Mouse (Mus musculus) neural tube, embryonic 14.5 days (tissue): ENCODE measurements at regions not wholly inside any gene's neighbourhood (a gene's known extent, or its start where the extent isn't known, plus 50 kb on each side); places are given as distances from the start of the nearest gene placed in this dataset.
"Not testable (repeated sequence)": the region's sequence is repeated elsewhere in the genome, so short reads cannot be mapped to it uniquely, and the experiment has no call there.

Experiments
- ATAC-seq: fragments of 200-750 bp; cut with Nextera tagmentation; 2 replicates; pipeline ENCODE4 v1.8.0; 2017; ENCODE audit warnings: low read depth, mild to moderate bottlenecking, moderate TSS enrichment, moderate library complexity
- H3K27ac ChIP-seq: fragments of 300-500 bp; sonication (generic); 2 replicates; pipeline ENCODE4 v1.5.1; 2014; ENCODE audit warnings: low read depth, mild to moderate bottlenecking, control low read depth, low read length, moderate library complexity, mixed read lengths
- H3K27me3 ChIP-seq: fragments of 300-500 bp; sonication (generic); 2 replicates; pipeline ENCODE4 v1.6.1; 2014; ENCODE audit warnings: low read length; ENCODE audit not compliant: control insufficient read depth, insufficient read depth
- H3K36me3 ChIP-seq: fragments of 300-500 bp; sonication (generic); 2 replicates; pipeline ENCODE4 v1.6.1; 2014; ENCODE audit warnings: low read length, mixed read lengths; ENCODE audit not compliant: control insufficient read depth, insufficient read depth
- H3K4me1 ChIP-seq: fragments of 300-500 bp; sonication (generic); 2 replicates; pipeline ENCODE4 v1.6.1; 2014; ENCODE audit warnings: low read length; ENCODE audit not compliant: control insufficient read depth, insufficient read depth
- H3K4me2 ChIP-seq: fragments of 300-500 bp; sonication (generic); 2 replicates; pipeline ENCODE4 v1.6.1; 2014; ENCODE audit warnings: mild to moderate bottlenecking, low read depth, low read length, control low read depth
- H3K4me3 ChIP-seq: fragments of 300-500 bp; sonication (generic); 2 replicates; pipeline ENCODE4 v1.5.1; 2014; ENCODE audit warnings: low read depth, low read length, control low read depth, mixed read lengths
- H3K9ac ChIP-seq: fragments of 300-500 bp; sonication (generic); replicated peaks from 2 replicates; pipeline ENCODE4 v1.6.1; 2014; ENCODE audit warnings: low read depth, mild to moderate bottlenecking, control low read depth, low read length, mixed read lengths
- H3K9me3 ChIP-seq: fragments of 300-500 bp; sonication (generic); 2 replicates; pipeline ENCODE4 v1.6.1; 2016; ENCODE audit warnings: low read length; ENCODE audit not compliant: control insufficient read depth
- WGBS: fragments of 180-500 bp; shearing (Covaris S2); extraction: QIAGEN DNeasy Blood & Tissue Kit; methylation state at CpG from one replicate; pipeline ENCODE4 v1.1.7; 2014; 5-methylcytosine and 5-hydroxymethylcytosine counted together

DNA sequence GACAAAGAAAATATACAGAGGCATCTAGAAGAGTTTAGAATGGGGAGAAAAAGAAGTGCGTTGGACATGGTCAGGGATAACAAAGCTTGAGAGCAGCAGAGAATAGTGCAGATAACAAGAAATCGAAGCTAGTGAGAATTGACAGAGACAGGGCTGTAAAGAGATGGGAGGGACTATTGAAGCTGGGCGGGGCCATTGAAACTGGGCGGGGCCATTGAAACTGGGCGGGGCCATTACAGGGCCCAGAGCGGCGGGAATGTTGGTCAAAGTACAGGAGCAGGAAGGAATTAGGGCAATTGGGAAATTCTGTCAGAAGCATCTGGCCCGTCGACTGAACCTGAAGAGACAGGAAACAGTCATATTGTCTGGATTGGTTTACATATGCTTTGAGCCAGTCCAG, 243.3 kb upstream of the Srek1ip1 start:
- no peak overlapping the region for H3K27ac ChIP-seq
- no peak overlapping the region for H3K4me3 ChIP-seq
- no peak for ATAC-seq
- no peak overlapping the region for H3K9ac ChIP-seq
- no peaks in the 10 kb centered on the region for H3K36me3 ChIP-seq
- no peak overlapping the region for H3K4me2 ChIP-seq
- H3K27me3 ChIP-seq = no peaks in the 10 kb centered on the region
- WGBS = 81% methylated on average over 9 of the region's 9 CpGs
- no peaks in the 10 kb centered on the region for H3K4me1 ChIP-seq
- H3K9me3 ChIP-seq = no peaks in the 10 kb centered on the region

DNA sequence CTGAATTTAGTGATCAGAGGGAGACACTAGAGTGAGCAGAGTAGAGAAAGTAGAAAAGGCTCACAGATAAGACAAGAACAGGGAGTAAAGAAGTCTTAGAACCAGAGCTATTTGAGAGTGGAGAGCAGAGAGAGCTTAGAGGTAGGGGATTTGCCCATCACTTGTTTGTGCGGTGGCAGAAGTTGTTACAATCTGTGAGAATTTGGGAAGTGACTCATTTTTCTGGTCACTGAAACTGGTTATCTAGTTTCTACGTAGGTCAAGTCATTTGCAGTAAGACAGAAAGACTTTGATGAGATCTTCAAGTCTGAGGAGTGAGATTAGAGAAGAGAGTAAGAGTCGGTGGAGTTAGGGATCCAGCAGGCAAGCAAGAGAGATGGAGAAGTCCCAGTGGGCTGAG, 239.0 kb upstream of the Srek1ip1 start:
- 91% methylated on average over 3 of the region's 3 CpGs for WGBS
- ATAC-seq = no peak

DNA sequence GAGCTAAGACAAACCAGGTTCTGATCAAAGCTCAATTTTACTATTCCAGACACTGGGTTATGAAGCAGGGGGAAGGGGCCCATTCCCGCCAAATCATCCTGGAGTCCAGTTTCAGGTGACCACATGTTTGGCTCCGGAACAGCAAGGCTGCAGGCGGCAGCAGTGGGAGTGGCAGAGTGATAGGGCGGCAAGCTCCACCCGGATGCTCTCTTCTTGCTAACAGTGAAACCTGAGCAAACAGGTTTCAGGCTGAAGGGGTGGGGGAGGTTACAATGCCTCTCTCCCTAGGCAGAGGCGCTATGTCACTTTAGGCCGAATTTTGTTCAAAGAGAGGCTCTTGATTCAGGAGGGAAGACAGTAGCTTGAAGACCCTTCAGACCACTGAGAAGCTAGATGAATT, 235.7 kb upstream of the Srek1ip1 start:
- not testable (repeated sequence) for H3K27ac ChIP-seq

More for the DNA sequence above, 239.0 kb upstream of the Srek1ip1 start:
- Histone ChIP-seq H3K36me3 (no peaks in the 10 kb centered on the region), H3K9ac (no peak overlapping the region), H3K9me3 (no peaks in the 10 kb centered on the region), H3K27me3 (no peaks in the 10 kb centered on the region), H3K4me1 (no peaks in the 10 kb centered on the region), H3K27ac (no peak overlapping the region), H3K4me2 (no peak overlapping the region), H3K4me3 (no peak overlapping the region)

DNA sequence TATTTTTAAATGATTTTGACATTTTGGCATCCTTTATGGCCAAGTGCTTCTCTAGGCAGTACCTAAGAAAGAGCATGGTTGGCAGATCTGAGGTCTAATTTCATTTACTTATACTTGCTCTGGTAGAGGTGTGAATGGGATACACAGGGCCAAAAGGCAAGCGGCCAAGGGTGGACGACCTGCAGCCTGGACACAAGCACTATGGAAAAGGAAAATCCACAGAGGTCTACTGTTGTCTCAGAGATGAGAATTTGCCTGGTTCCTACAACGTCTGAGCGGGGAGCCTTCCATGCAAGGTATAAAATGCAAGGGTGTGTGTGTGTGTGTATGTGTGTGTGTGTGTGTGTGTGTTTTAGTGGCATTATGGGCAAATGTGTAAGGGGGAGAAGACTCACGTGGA, 232.4 kb upstream of the Srek1ip1 start:
- no peak for ATAC-seq
- no peak overlapping the region for H3K9ac ChIP-seq
- no peaks in the 10 kb centered on the region for H3K36me3 ChIP-seq
- H3K4me1 ChIP-seq = no peaks in the 10 kb centered on the region
- no peaks in the 10 kb centered on the region for H3K9me3 ChIP-seq
- H3K4me3 ChIP-seq = no peak overlapping the region
- no peak overlapping the region for H3K27ac ChIP-seq
- H3K27me3 ChIP-seq = no peaks in the 10 kb centered on the region
- no peak overlapping the region for H3K4me2 ChIP-seq
- WGBS = 89% methylated on average over 5 of the region's 5 CpGs

More for the DNA sequence above, 235.7 kb upstream of the Srek1ip1 start:
- not testable (repeated sequence) for ATAC-seq, H3K4me2 ChIP-seq, H3K36me3 ChIP-seq, H3K4me3 ChIP-seq, H3K9me3 ChIP-seq, H3K9ac ChIP-seq, H3K4me1 ChIP-seq, H3K27me3 ChIP-seq
- WGBS = 35% methylated on average over 7 of the region's 7 CpGs

DNA sequence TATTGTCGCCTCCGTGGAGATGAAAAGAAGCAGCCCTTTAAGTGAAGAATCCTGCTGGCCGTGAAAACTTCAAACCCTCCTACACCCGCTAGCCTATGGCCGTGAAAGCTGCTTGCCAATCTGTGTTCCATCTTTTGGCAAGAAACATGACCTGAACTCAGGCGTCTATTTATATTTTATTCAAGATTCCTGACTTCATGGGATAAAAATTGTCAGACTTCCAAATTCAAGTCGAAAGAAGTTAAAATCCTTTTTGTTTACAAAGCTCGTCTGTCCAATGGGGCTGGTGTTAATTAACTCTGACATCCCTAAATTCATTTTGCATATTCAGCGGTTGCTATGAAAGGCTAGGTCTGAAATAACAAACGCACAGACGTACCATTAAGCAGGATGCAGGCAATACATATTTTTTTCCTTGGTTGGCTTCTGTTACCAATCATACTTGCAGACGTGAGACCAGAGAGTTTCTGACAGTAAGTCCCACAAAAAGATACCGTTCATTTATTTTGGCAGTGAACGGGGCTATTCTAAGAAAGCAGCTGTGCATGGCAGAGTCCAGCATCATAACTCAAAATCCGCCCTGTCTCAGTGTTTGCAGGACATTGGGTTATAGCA, 231.7 kb upstream of the Srek1ip1 start:
- Histone ChIP-seq H3K27me3 (no peaks in the 10 kb centered on the region), H3K36me3 (no peaks in the 10 kb centered on the region), H3K9ac (no peak overlapping the region), H3K4me3 (no peak overlapping the region), H3K4me2 (no peak overlapping the region), H3K9me3 (no peaks in the 10 kb centered on the region), H3K27ac (no peak overlapping the region), H3K4me1 (no peaks in the 10 kb centered on the region)
- no peak for ATAC-seq
- WGBS = 72% methylated on average over 15 of the region's 15 CpGs

DNA sequence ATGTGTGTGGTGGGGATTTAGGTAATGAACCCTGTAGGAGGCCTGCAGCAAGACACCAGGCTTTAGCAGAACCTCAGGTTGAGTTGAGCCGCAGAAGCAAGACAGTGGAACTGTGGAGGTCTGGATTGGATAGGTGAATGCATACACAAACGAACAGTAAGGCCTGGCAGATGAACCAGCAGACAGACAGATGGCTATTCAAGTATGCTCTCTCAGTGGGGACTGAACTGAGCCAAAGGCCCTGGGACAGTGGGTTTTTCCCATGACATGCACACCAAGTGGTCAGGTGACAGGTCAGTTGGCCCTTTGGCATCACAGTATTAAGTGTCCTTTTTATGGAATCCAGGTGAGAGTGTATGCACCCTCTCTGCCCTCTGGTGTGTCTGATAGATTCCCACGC, 229.7 kb upstream of the Srek1ip1 start:
- ATAC-seq = no peak

DNA sequence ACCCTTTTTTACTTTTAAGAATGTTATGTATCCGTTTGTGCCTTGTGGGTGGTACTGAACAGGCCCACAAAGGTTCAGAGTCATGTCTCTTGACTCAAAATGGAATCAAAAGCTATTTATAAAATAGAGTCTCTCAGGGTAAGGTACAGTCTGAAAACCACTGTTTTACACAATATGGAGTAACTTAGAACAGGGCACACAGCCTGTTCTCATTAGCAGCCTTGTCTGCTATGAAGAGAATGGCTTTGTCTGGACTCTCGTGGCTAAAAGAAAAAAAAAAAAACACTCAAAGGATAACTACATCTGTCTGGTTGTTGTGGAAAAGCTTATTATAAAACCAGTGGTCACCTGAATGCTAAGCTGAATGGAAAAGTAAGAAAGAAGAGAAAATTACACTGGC, 229.3 kb upstream of the Srek1ip1 start:
- no peak for ATAC-seq
- Histone ChIP-seq H3K4me3 (no peak overlapping the region), H3K9ac (no peak overlapping the region), H3K27ac (no peak overlapping the region), H3K9me3 (no peaks in the 10 kb centered on the region), H3K36me3 (no peaks in the 10 kb centered on the region), H3K27me3 (no peaks in the 10 kb centered on the region), H3K4me2 (no peak overlapping the region), H3K4me1 (no peaks in the 10 kb centered on the region)
- WGBS = 28% methylated on average over 2 of the region's 2 CpGs

More for the DNA sequence above, 229.7 kb upstream of the Srek1ip1 start:
- Histone ChIP-seq H3K36me3 (no peaks in the 10 kb centered on the region), H3K4me3 (no peak overlapping the region), H3K9ac (no peak overlapping the region), H3K9me3 (no peaks in the 10 kb centered on the region), H3K4me1 (no peaks in the 10 kb centered on the region), H3K27me3 (no peaks in the 10 kb centered on the region), H3K27ac (no peak overlapping the region), H3K4me2 (no peak overlapping the region)
- 52% methylated on average over 3 of the region's 3 CpGs for WGBS

DNA sequence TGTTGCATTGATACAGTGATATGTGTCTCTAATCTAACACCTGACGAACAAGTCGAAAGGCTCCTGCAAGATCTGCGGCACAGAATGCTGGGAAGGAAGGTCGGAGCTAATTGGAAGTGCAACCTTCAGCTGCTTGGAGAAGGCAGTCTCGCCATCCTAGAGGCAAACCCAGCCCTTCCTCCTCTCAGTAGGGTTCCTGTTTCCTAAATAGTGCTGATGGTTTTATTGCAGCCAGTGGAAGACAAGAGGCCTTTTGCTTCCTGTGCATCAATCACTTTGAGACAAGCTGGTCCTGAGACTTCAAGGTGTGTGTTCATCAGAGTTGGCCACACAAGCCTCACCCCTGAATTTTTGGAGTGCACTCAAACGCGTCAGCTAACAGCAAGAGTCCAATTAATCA, 228.4 kb upstream of the Srek1ip1 start:
- H3K4me3 ChIP-seq = no peak overlapping the region
- no peaks in the 10 kb centered on the region for H3K4me1 ChIP-seq
- H3K4me2 ChIP-seq = no peak overlapping the region
- H3K27me3 ChIP-seq = no peaks in the 10 kb centered on the region
- WGBS = 8% methylated on average over 7 of the region's 7 CpGs
- H3K9me3 ChIP-seq = no peaks in the 10 kb centered on the region
- ATAC-seq = no peak
- no peaks in the 10 kb centered on the region for H3K36me3 ChIP-seq
- no peak overlapping the region for H3K9ac ChIP-seq
- no peak overlapping the region for H3K27ac ChIP-seq

DNA sequence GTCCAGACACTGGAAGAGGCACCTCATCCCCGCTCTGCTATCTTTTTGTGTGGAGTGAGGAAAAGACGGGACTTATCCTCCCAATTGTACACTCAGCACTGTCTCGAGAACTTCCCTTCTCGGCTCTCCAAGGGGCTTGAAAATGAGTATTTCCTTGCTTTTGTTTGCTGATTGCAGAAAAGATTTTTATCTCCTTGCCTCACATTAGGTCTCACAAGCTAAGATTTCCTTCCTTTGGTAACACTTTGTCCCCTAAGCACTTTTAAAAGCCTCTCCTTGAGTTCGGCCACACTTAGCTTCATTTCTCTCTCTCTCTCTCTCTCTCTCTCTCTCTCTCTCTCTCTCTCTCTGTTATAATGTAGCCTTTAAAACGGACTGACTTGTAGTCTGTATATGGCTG, 222.5 kb upstream of the Srek1ip1 start:
- ATAC-seq = no peak
- Histone ChIP-seq H3K9me3 (no peaks in the 10 kb centered on the region), H3K4me2 (no peak overlapping the region), H3K36me3 (no peaks in the 10 kb centered on the region), H3K4me1 (no peaks in the 10 kb centered on the region), H3K27me3 (no peaks in the 10 kb centered on the region), H3K4me3 (no peak overlapping the region), H3K9ac (no peak overlapping the region), H3K27ac (no peak overlapping the region)
- WGBS = 56% methylated on average over 6 of the region's 6 CpGs
